Mouse (Mus musculus): ENCODE results near the gene Flcn. TPM values are rescaled to one million over a fixed set of nuclear protein-coding genes. Genes with fewer than 3 reads are reported as not detected.

Flcn gene
- polyA plus RNA-seq, 1 experiment, result 81.1 TPM

GRCm38 (mm10) chr11:59803516-59803915, 6.3 kb downstream of the Flcn start:
- DNase-seq, result no peak
- TF ChIP-seq POLR2A (IDR thresholded peaks at IDR 0.05; ENCODE audit: borderline replicate concordance, insufficient read depth, low read length) (no peak), CTCF (IDR thresholded peaks at IDR 0.05; ENCODE audit: borderline replicate concordance, insufficient read depth, low read depth, low read length) (no peak)
- Histone ChIP-seq H3K27me3 (ENCODE audit: control insufficient read depth, insufficient read depth, low read length) (no peaks in the 10 kb centered on the region), H3K4me3 (replicated peaks; ENCODE audit: insufficient read depth, low read depth, low read length) (no peak overlapping the region), H3K4me1 (ENCODE audit: control insufficient read depth, insufficient read depth, low read length) (peaks cover 42% of the 10 kb centered on the region), H3K27ac (ENCODE audit: insufficient read depth, low read length) (no peak overlapping the region)
- WGBS, result 91% methylated on average over 14 of the region's 14 CpGs

- DNase-seq, result peak in 1 of 2 experiments; percentile 45
- no peaks in the 10 kb centered on the region for H3K27me3 ChIP-seq (ENCODE audit: control insufficient read depth, insufficient read depth, low read length)
- peaks cover 34% of the 10 kb centered on the region for H3K4me1 ChIP-seq (ENCODE audit: control insufficient read depth, insufficient read depth, low read length)
- no peak overlapping the region for H3K27ac ChIP-seq (ENCODE audit: insufficient read depth, low read length)
- no peak overlapping the region for H3K4me3 ChIP-seq (replicated peaks; ENCODE audit: insufficient read depth, low read depth, low read length)
- WGBS, result 48% methylated on average over 8 of the region's 8 CpGs
- TF ChIP-seq POLR2A (IDR thresholded peaks at IDR 0.05; ENCODE audit: borderline replicate concordance, insufficient read depth, low read length) (no peak), CTCF (IDR thresholded peaks at IDR 0.05; ENCODE audit: borderline replicate concordance, insufficient read depth, low read depth, low read length) (no peak)
Observed at GRCm38 (mm10) chr11:59801881-59802280, 7.9 kb downstream of the Flcn start.

- H3K4me1 ChIP-seq (ENCODE audit: control insufficient read depth, insufficient read depth, low read length), result peaks cover 21% of the 10 kb centered on the region
- TF ChIP-seq CTCF (IDR thresholded peaks at IDR 0.05; ENCODE audit: borderline replicate concordance, insufficient read depth, low read depth, low read length) (no peak), POLR2A (IDR thresholded peaks at IDR 0.05; ENCODE audit: borderline replicate concordance, insufficient read depth, low read length) (no peak)
- H3K27me3 ChIP-seq (ENCODE audit: control insufficient read depth, insufficient read depth, low read length), result no peaks in the 10 kb centered on the region
- no peak overlapping the region for H3K27ac ChIP-seq (ENCODE audit: insufficient read depth, low read length)
- no peak for DNase-seq
- WGBS, result 93% methylated on average over 10 of the region's 10 CpGs
- no peak overlapping the region for H3K4me3 ChIP-seq (replicated peaks; ENCODE audit: insufficient read depth, low read depth, low read length)
Observed at GRCm38 (mm10) chr11:59800412-59800811, 9.4 kb downstream of the Flcn start.

- DNase-seq, result no peak
- no peak overlapping the region for H3K27ac ChIP-seq (ENCODE audit: insufficient read depth, low read length)
- H3K4me3 ChIP-seq (replicated peaks; ENCODE audit: insufficient read depth, low read depth, low read length), result no peak overlapping the region
- H3K4me1 ChIP-seq (ENCODE audit: control insufficient read depth, insufficient read depth, low read length), result no peaks in the 10 kb centered on the region
- no peaks in the 10 kb centered on the region for H3K27me3 ChIP-seq (ENCODE audit: control insufficient read depth, insufficient read depth, low read length)
- WGBS, result 90% methylated on average over 6 of the region's 6 CpGs
- TF ChIP-seq POLR2A (IDR thresholded peaks at IDR 0.05; ENCODE audit: borderline replicate concordance, insufficient read depth, low read length) (no peak), CTCF (IDR thresholded peaks at IDR 0.05; ENCODE audit: borderline replicate concordance, insufficient read depth, low read depth, low read length) (no peak)
Observed at GRCm38 (mm10) chr11:59793390-59793789, 16.4 kb downstream of the Flcn start.

GRCm38 (mm10) chr11:59789311-59789710, 20.5 kb downstream of the Flcn start:
- H3K27me3 ChIP-seq (ENCODE audit: control insufficient read depth, insufficient read depth, low read length), result no peaks in the 10 kb centered on the region
- TF ChIP-seq POLR2A (IDR thresholded peaks at IDR 0.05; ENCODE audit: borderline replicate concordance, insufficient read depth, low read length) (no peak), CTCF (IDR thresholded peaks at IDR 0.05; ENCODE audit: borderline replicate concordance, insufficient read depth, low read depth, low read length) (no peak)
- no peak for DNase-seq
- WGBS, result 83% methylated on average over 1 of the region's 1 CpGs
- 0 out of 2 replicates have a peak, but pooled peaks cover 3% of the 10 kb centered on the region for H3K4me1 ChIP-seq (ENCODE audit: control insufficient read depth, insufficient read depth, low read length)
- H3K27ac ChIP-seq (ENCODE audit: insufficient read depth, low read length), result no peak overlapping the region
- H3K4me3 ChIP-seq (replicated peaks; ENCODE audit: insufficient read depth, low read depth, low read length), result no peak overlapping the region

GRCm38 (mm10) chr11:59787199-59787781, 22.5 kb downstream of the Flcn start, which contains the start of gene Pld6:
Gene Pld6 (minus strand): TSS chr11:59787645.
- Histone ChIP-seq H3K27ac (ENCODE audit: insufficient read depth, low read length) (no peak within 1 kb of the TSS), H3K27me3 (ENCODE audit: control insufficient read depth, insufficient read depth, low read length) (no peaks in the 10 kb centered on the region), H3K4me3 (replicated peaks; ENCODE audit: insufficient read depth, low read depth, low read length) (peak within 1 kb of the TSS; percentile 1), H3K4me1 (ENCODE audit: control insufficient read depth, insufficient read depth, low read length) (0 out of 2 replicates have a peak, but pooled peaks cover 3% of the 10 kb centered on the region)
- TF ChIP-seq POLR2A (IDR thresholded peaks at IDR 0.05; ENCODE audit: borderline replicate concordance, insufficient read depth, low read length), result no peak
- TF ChIP-seq CTCF (IDR thresholded peaks at IDR 0.05; ENCODE audit: borderline replicate concordance, insufficient read depth, low read depth, low read length), result no peak
- DNase-seq, result no peak
- WGBS, result 3% methylated on average over 51 of the region's 51 CpGs

- 62% methylated on average over 15 of the region's 15 CpGs for WGBS
- TF ChIP-seq POLR2A (IDR thresholded peaks at IDR 0.05; ENCODE audit: borderline replicate concordance, insufficient read depth, low read length) (no peak), CTCF (IDR thresholded peaks at IDR 0.05; ENCODE audit: borderline replicate concordance, insufficient read depth, low read depth, low read length) (no peak)
- Histone ChIP-seq H3K27me3 (ENCODE audit: control insufficient read depth, insufficient read depth, low read length) (no peaks in the 10 kb centered on the region), H3K4me3 (replicated peaks; ENCODE audit: insufficient read depth, low read depth, low read length) (no peak overlapping the region), H3K4me1 (ENCODE audit: control insufficient read depth, insufficient read depth, low read length) (0 out of 2 replicates have a peak, but pooled peaks cover 3% of the 10 kb centered on the region), H3K27ac (ENCODE audit: insufficient read depth, low read length) (no peak overlapping the region)
- DNase-seq, result no peak
Observed at GRCm38 (mm10) chr11:59786444-59787198, 23.2 kb downstream of the Flcn start.

GRCm38 (mm10) chr11:59783591-59783990, 26.2 kb downstream of the Flcn start:
- Histone ChIP-seq H3K27ac (ENCODE audit: insufficient read depth, low read length) (no peak overlapping the region), H3K27me3 (ENCODE audit: control insufficient read depth, insufficient read depth, low read length) (no peaks in the 10 kb centered on the region), H3K4me1 (ENCODE audit: control insufficient read depth, insufficient read depth, low read length) (0 out of 2 replicates have a peak, but pooled peaks cover 3% of the 10 kb centered on the region), H3K4me3 (replicated peaks; ENCODE audit: insufficient read depth, low read depth, low read length) (no peak overlapping the region)
- TF ChIP-seq CTCF (IDR thresholded peaks at IDR 0.05; ENCODE audit: borderline replicate concordance, insufficient read depth, low read depth, low read length) (no peak), POLR2A (IDR thresholded peaks at IDR 0.05; ENCODE audit: borderline replicate concordance, insufficient read depth, low read length) (no peak)
- DNase-seq, result no peak
- WGBS, result 86% methylated on average over 6 of the region's 6 CpGs
